Mouse (Mus musculus) small intestine, adult 2 months (tissue): Measurements from ENCODE around the gene Gm9964. TPM values are rescaled to one million over a fixed set of nuclear protein-coding genes. Genes with fewer than 3 reads are reported as not detected.

Experiments
- H3K27ac ChIP-seq: fragments of 200-500 bp; 2 replicates; pipeline ENCODE4 v1.5.1; 2012; ENCODE audit warnings: low read depth, low read length, control low read depth, inconsistent platforms; ENCODE audit not compliant: insufficient read depth
- H3K27me3 ChIP-seq: fragments of 200-500 bp; 2 replicates; pipeline ENCODE4 v1.6.1; 2012; ENCODE audit warnings: mild to moderate bottlenecking, moderate library complexity, low read length, inconsistent platforms; ENCODE audit not compliant: control insufficient read depth, insufficient read depth
- H3K36me3 ChIP-seq: fragments of 200-500 bp; 2 replicates; pipeline ENCODE4 v1.6.1; 2012; ENCODE audit warnings: mild to moderate bottlenecking, low read length, control low read depth, inconsistent platforms; ENCODE audit not compliant: control insufficient read depth, insufficient read depth
- H3K4me1 ChIP-seq: fragments of 200-500 bp; 2 replicates; pipeline ENCODE4 v1.6.1; 2012; ENCODE audit warnings: low read length, inconsistent platforms, mixed read lengths; ENCODE audit not compliant: control insufficient read depth, insufficient read depth, insufficient read length
- H3K4me3 ChIP-seq: fragments of 200-500 bp; 2 replicates; pipeline ENCODE4 v1.5.1; 2012; ENCODE audit warnings: low read depth, mild to moderate bottlenecking, control low read depth, inconsistent platforms, low read length, moderate library complexity
- CTCF ChIP-seq: fragments of 200-500 bp; IDR thresholded peaks from 2 replicates; pipeline ENCODE4 v1.5.1; 2012; ENCODE audit warnings: low read depth, mild to moderate bottlenecking, control low read depth, inconsistent platforms, low read length, moderate library complexity, mixed read lengths; ENCODE audit not compliant: insufficient replicate concordance, insufficient read length; ENCODE audit errors: extremely low read depth
- POLR2A ChIP-seq: fragments of 200-500 bp; IDR thresholded peaks from 2 replicates; pipeline ENCODE4 v1.6.1; 2012; ENCODE audit warnings: low read depth, mild to moderate bottlenecking, control low read depth, inconsistent platforms, low read length, moderate library complexity
- WGBS: fragments of 180-500 bp; shearing (Covaris S2); methylation state at CpG from one replicate; pipeline ENCODE4 v1.1.7; 2018; 5-methylcytosine and 5-hydroxymethylcytosine counted together
- polyA plus RNA-seq: library from polyadenylated mRNA; depleted of rRNA; stranded (reverse); fragments of >200 nt; gene quantifications from 2 replicates; pipeline ENCODE4 v1.2.3, GENCODE M21; 2012; rRNA removed

The Gm9964 gene
- not detected in 2 replicates for polyA plus RNA-seq

DNA sequence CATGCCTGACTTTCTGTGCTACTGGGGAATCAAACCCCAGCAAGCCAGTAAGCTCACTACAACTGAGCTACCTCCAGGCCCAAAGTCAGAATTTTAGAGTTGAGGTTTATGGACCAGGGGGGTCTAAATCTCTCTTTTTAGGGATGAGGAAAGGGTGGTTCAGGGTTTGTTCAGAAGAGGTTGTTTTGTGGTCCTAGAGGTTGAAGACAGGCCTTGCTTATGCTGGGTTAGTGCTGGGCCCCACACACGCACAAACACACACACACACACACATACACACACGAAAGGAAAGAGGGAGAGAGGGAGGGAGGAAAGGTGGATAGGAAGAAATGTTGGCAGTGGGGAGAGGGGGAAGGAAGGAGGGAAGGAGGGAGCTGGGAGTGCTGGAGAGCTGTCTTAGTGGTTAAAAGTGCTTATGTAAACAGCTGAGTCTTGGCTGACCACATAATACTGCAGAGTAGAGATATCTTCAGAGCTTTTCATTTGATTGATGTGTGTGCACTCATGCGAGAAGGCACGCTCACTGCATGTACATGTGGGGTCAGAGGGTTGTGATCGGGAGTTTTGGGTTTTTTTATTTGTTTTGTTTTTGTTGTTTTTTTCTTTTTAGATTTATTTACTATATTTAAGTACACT lies at the start of gene Gm9964:
Gm9964 (minus strand) TSS at position 51 of the 636 bp plus-strand sequence.
- Histone ChIP-seq H3K36me3 (no peaks in the 10 kb centered on the region), H3K27me3 (no peaks in the 10 kb centered on the region), H3K27ac (0 out of 2 replicates have a peak within 1 kb of the TSS, but pooled peaks have one; percentile 47), H3K4me1 (peaks cover 18% of the 10 kb centered on the region; the same call in 1 of the 2 replicates), H3K4me3 (no peak within 1 kb of the TSS)
- WGBS, result 84% methylated on average over 5 of the region's 5 CpGs
- TF ChIP-seq CTCF (no peak), POLR2A (no peak)

DNA sequence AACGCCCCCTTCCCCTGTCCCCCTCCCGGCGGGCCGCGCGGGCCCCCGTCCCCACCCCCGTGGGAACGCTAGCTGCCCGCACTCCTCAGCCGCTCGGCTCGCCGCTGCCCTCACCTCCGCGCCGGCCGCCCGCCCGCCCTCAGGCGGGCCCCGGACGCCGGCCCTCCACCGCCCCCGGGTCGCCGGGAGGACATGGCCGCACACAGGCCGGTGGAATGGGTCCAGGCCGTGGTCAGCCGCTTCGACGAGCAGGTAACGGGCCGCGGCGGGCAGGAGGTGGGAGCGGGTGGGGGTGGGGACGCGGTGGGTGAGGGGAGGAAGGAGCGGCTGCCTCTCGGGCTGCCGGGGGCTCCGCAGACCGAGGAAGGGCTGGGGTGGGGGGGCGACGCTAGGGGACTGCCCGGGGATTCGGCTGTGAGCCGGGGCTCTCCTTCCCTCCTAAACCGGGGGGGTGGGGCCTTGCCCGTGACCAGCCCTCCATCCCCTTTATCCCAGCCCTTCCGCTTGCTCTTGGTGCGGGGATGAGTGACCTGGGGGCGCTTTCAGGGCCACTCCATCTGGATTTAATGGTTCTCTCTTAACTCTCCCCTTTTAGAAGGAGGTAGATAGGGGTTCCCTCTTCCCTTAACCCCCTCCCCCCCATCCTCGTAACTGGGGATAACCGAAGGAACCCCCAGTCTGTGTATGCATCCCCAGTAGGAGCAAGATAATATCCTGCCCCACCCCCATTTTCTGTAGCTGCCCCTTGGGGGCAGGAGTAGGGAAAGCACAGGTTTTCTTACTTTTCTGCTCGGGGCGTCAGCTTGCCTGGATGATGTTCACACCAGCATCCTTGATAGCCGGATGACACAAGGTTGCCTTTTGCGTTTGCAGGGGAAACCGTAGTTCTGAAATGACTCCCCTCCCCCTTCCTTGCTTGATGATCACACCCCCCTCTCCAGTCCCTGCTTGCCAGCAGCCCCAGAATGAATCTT lies 43.4 kb upstream of the Gm9964 start:
- TF ChIP-seq CTCF (no peak), POLR2A (no peak)
- H3K4me3 ChIP-seq, result peak overlapping the region; percentile 81
- no peaks in the 10 kb centered on the region for H3K27me3 ChIP-seq
- H3K4me1 ChIP-seq, result peaks cover 4% of the 10 kb centered on the region; the same call in 1 of the 2 replicates
- 2% methylated on average over 55 of the region's 63 CpGs for WGBS
- H3K27ac ChIP-seq, result no peak overlapping the region
- peaks cover 3% of the 10 kb centered on the region for H3K36me3 ChIP-seq

DNA sequence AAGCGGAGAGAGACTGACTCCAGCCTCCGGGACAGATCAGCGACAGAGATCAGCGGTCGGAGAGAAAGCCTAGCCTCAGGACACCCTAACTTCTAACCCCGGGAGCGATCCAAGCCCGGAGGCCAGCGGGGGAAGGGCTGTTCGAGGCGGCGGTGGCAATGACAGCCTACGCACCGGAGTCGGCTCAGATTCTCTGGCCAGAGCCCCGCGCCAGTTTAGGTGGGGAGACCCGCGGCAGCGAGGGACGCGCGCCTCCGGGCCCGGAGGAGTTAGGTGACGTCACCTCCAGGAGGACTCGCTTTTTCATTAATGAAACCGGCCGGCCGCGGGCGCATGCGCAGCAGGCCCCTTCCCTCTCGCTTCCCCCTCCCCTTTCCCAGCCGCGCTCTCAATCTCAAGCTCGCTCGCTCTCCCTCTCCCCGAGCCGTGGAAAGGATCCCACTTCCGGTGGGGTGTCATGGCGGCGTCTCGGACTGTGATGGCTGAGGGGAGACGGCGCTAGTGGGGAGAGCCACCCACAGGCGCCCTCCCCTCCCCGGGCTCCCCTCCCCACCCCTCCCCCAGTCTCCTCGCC lies 42.6 kb upstream of the Gm9964 start, which contains the start of gene Nf1:
Nf1 (plus strand) TSS at position 460 of the 574 bp plus-strand sequence.
- H3K4me1 ChIP-seq, result peaks cover 4% of the 10 kb centered on the region; the same call in 1 of the 2 replicates
- TF ChIP-seq POLR2A (peak; percentile 68; the same call in 1 of the 2 replicates), CTCF (no peak)
- peaks cover 2% of the 10 kb centered on the region for H3K36me3 ChIP-seq
- H3K27me3 ChIP-seq, result no peaks in the 10 kb centered on the region
- WGBS, result under 1% methylated on average over 47 of the region's 49 CpGs
- H3K4me3 ChIP-seq, result peak within 1 kb of the TSS; percentile 81
- peak within 1 kb of the TSS; percentile 72 for H3K27ac ChIP-seq

DNA sequence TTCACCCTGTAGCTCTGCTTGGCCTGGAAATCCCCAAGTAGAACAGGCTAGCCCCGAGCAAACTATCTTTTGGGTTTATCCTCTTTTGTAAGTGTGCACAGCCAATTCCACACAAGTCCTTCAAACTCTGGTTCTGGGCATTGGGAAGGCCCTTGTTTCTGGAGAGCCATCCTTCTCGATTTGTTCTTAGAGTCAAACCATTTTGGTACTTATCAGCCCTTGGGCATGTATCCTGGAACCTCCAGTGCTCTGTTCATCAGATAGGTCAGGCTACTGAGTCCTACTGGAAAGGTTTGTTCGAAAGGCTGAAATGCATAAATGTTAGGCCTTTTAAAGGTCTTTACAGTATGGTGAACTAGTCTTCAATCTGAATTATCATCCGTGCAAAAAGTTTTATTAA lies 41.9 kb upstream of the Gm9964 start:
- peaks cover 4% of the 10 kb centered on the region; the same call in 1 of the 2 replicates for H3K4me1 ChIP-seq
- no peak overlapping the region for H3K27ac ChIP-seq
- no peaks in the 10 kb centered on the region for H3K27me3 ChIP-seq
- 46% methylated on average over 4 of the region's 4 CpGs for WGBS
- no peak for TF ChIP-seq POLR2A
- no peak for TF ChIP-seq CTCF
- H3K36me3 ChIP-seq, result no peaks in the 10 kb centered on the region; the same call in 1 of the 2 replicates
- no peak overlapping the region for H3K4me3 ChIP-seq

DNA sequence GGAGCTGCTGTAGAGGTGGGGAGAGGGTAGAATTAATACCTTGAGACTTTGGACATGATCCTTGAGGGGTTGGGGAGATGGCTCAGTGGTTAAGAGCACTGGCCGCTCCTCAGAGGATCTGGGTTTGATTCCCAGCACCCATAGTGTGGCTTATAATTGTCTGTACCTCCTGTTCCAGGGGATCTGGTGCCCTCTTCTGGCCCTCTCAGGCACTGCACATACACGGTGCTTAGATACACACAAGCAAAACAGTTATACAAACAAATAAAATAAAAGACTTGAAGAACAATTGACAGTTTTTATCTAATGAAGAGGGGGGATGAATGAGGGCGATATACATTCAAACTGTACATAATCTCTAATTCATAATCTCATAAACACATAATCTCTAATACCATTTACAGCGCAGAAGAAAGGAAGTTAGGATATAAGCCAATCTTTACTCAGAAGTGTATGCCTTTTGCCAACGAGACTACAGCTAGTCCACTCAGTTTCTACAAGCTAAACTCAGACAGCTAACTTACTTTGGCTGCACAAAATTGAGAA lies 40.1 kb upstream of the Gm9964 start:
- H3K27me3 ChIP-seq, result no peaks in the 10 kb centered on the region
- TF ChIP-seq CTCF (peak; percentile 49; the same call in 1 of the 2 replicates), POLR2A (no peak)
- 93% methylated on average over 5 of the region's 5 CpGs for WGBS
- H3K27ac ChIP-seq, result no peak overlapping the region
- peaks cover 4% of the 10 kb centered on the region; the same call in 1 of the 2 replicates for H3K4me1 ChIP-seq
- H3K4me3 ChIP-seq, result no peak overlapping the region
- no peaks in the 10 kb centered on the region for H3K36me3 ChIP-seq

DNA sequence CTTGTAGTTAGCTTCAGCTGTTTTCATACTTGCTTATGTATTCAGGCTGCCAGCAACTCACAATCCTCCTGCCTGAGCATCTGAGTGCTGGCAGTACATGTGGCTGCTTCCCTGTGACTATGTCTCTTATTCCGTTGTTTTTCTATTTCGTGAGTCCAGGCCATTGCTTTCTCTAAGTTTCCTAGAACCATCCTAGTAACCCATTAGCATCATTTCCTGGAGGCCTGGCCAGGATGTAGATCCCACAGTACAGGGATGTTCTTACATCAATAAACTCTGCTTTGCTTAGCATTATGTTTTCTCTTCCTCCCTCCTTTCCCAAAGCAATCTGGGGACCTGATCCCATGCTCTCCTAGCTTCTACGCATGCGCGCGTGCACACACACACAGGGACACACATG lies 38.4 kb upstream of the Gm9964 start:
- 94% methylated on average over 6 of the region's 6 CpGs for WGBS
- Histone ChIP-seq H3K4me1 (no peaks in the 10 kb centered on the region; the same call in 1 of the 2 replicates), H3K27ac (no peak overlapping the region), H3K27me3 (no peaks in the 10 kb centered on the region), H3K36me3 (no peaks in the 10 kb centered on the region), H3K4me3 (no peak overlapping the region)
- TF ChIP-seq CTCF, result no peak
- no peak for TF ChIP-seq POLR2A

DNA sequence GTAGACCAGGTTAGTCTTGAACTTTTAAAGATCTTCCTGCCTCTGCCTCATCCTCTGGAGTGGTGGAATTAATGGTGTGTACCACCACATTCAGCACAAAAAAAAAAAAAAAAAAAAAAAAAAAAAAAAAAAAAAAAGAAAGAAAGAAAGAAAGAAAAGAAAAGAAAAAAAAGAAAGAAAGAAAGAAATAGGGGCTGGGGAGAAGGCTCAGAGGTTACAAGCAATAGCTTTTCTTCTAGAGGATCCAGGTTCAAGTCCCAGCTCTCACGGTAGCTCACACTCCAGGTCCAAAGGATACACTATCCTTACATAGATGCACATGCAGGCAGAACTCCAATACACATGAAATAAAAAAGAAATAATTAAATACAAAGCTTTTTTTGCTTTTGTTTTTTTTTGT lies 32.9 kb upstream of the Gm9964 start:
- Histone ChIP-seq H3K27ac (no peak overlapping the region), H3K4me3 (no peak overlapping the region), H3K36me3 (no peaks in the 10 kb centered on the region), H3K27me3 (no peaks in the 10 kb centered on the region), H3K4me1 (peaks cover 6% of the 10 kb centered on the region; the same call in 1 of the 2 replicates)
- 100% methylated on average over 1 of the region's 1 CpGs for WGBS
- TF ChIP-seq POLR2A (no peak), CTCF (no peak)
